Mouse (Mus musculus) G1E (cell line): ENCODE measurements around the gene Pmel. TPM values are rescaled to one million over a fixed set of nuclear protein-coding genes. Genes with fewer than 3 reads are reported as not detected.
"Not testable (repeated sequence)": the region's sequence is repeated elsewhere in the genome, so short reads cannot be mapped to it uniquely, and the experiment has no call there.

Experiments used
- ATAC-seq: 2 replicates; pipeline ENCODE4 v1.8.0; 2016; ENCODE audit warnings: mild to moderate bottlenecking; ENCODE audit not compliant: insufficient number of reproducible peaks, poor library complexity, low FRiP score, severe bottlenecking; ENCODE audit errors: extremely low read depth
- DNase-seq: peaks from one replicate; pipeline ENCODE4 v3.0.0; 2012; ENCODE audit warnings: low spot score
- H3K27me3 ChIP-seq: 2 replicates; pipeline ENCODE4 v1.6.1; 2012; ENCODE audit warnings: mild to moderate bottlenecking, low read length, inconsistent platforms; ENCODE audit not compliant: insufficient read depth
- H3K36me3 ChIP-seq: replicated peaks from 2 replicates; pipeline ENCODE3; 2012; ENCODE audit warnings: mild to moderate bottlenecking, inconsistent platforms
- H3K4me1 ChIP-seq: 2 replicates; pipeline ENCODE4 v1.6.1; 2012; ENCODE audit warnings: low read depth, low read length, inconsistent platforms, mixed read lengths; ENCODE audit not compliant: insufficient read depth
- H3K4me3 ChIP-seq: 2 replicates; pipeline ENCODE4 v1.5.1; 2012; ENCODE audit warnings: low read depth, mild to moderate bottlenecking, inconsistent platforms, low read length, moderate library complexity, mixed read lengths
- H3K9me3 ChIP-seq: replicated peaks from 2 replicates; pipeline ENCODE4 v1.6.1; 2012; ENCODE audit warnings: inconsistent platforms
- CTCF ChIP-seq: IDR thresholded peaks from 2 replicates; pipeline ENCODE4 v1.5.1; 2012; ENCODE audit warnings: low read depth, low read length, inconsistent platforms, mixed read lengths
- GATA1 ChIP-seq: IDR thresholded peaks from 2 replicates; pipeline ENCODE4 v1.6.1; 2012; ENCODE audit warnings: borderline replicate concordance, low read length, inconsistent platforms, mixed read lengths
- GATA2 ChIP-seq: IDR thresholded peaks from 2 replicates; pipeline ENCODE4 v1.6.1; 2012; ENCODE audit warnings: low read depth, low read length, inconsistent platforms, borderline replicate concordance
- POLR2AphosphoS5 ChIP-seq: IDR thresholded peaks from 2 replicates; pipeline ENCODE4 v1.6.1; 2012; ENCODE audit warnings: low read depth, low read length, inconsistent platforms; ENCODE audit not compliant: insufficient replicate concordance
- TAL1 ChIP-seq: conservative IDR thresholded peaks from 2 replicates; pipeline ENCODE4 v1.6.1; 2012; ENCODE audit warnings: low read depth, low read length, inconsistent platforms, mixed read lengths
- polyA plus RNA-seq: library from polyadenylated mRNA; stranded (reverse); fragments of >175 nt; gene quantifications from 2 replicates; pipeline ENCODE4 v1.2.3, GENCODE M21; 2012
- total RNA-seq, 2 experiments: library from RNA; stranded (forward) in 1 of 2; stranded (reverse) in 1 of 2; fragments of 200-1000 nt in 1 of 2; fragments of >200 nt in 1 of 2; fragmentation: Nextera tagmentation in 1 of 2; gene quantifications; 2 replicates each; pipeline ENCODE4 v1.2.3; 2014 to 2017

Gene Pmel
- total and polyA plus RNA-seq, 3 experiments, result 0.05 to 2.4 (median 0.76) TPM

- no peak for ATAC-seq
- no peak for DNase-seq
- TF ChIP-seq GATA2 (no peak), CTCF (no peak), TAL1 (no peak), GATA1 (no peak), POLR2AphosphoS5 (no peak)
- no peak overlapping the region for H3K4me3 ChIP-seq
- H3K36me3 ChIP-seq, result peaks cover 66% of the 10 kb centered on the region
- peaks cover 59% of the 10 kb centered on the region for H3K4me1 ChIP-seq
- H3K27me3 ChIP-seq, result no peaks in the 10 kb centered on the region
- no peaks in the 10 kb centered on the region for H3K9me3 ChIP-seq
These were observed 3.3 kb upstream of the Pmel start for GRCm38 (mm10) chr10:128700712-128701111.

DNA sequence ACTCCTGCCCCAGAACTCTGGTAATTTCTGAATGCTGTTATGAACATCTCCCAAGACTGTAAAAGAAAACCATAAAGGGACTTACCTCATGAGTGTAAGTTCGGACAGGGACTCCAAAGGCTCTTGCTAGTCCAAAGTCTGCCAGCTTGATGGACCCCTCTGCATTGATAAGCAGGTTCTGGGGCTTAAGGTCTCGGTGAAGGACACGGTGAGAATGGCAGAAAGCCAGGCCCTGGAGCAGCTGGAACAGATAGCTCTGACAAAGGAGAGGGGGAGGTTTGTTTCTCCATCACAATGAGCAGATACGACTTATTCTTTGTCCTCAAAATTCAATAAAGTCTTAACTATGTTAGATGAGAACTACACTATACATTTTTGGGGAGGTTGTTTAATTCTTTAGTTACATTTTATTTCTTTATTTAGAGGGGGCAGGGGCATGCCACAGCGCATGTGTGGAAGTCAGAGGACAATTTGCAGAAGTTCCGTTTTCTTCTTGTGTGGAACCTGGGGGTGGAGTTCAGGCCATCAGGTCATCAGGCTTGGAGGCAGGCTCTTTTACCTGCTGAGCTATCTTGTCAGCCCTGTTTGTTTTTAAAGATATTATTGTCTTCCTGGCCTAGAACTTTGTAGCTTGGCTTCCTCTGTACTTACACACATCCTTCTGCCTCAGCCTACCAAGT lies 1.5 kb upstream of the Pmel start:
- ATAC-seq, result peak; percentile 38; the same call in 1 of the 2 replicates
- Histone ChIP-seq H3K4me1 (peaks cover 62% of the 10 kb centered on the region), H3K27me3 (no peaks in the 10 kb centered on the region), H3K4me3 (peak overlapping the region; percentile 20; the same call in 1 of the 2 replicates), H3K9me3 (no peaks in the 10 kb centered on the region), H3K36me3 (peaks cover 58% of the 10 kb centered on the region)
- no peak for DNase-seq
- TF ChIP-seq TAL1 (no peak), GATA2 (no peak), POLR2AphosphoS5 (no peak), CTCF (no peak), GATA1 (no peak)

DNA sequence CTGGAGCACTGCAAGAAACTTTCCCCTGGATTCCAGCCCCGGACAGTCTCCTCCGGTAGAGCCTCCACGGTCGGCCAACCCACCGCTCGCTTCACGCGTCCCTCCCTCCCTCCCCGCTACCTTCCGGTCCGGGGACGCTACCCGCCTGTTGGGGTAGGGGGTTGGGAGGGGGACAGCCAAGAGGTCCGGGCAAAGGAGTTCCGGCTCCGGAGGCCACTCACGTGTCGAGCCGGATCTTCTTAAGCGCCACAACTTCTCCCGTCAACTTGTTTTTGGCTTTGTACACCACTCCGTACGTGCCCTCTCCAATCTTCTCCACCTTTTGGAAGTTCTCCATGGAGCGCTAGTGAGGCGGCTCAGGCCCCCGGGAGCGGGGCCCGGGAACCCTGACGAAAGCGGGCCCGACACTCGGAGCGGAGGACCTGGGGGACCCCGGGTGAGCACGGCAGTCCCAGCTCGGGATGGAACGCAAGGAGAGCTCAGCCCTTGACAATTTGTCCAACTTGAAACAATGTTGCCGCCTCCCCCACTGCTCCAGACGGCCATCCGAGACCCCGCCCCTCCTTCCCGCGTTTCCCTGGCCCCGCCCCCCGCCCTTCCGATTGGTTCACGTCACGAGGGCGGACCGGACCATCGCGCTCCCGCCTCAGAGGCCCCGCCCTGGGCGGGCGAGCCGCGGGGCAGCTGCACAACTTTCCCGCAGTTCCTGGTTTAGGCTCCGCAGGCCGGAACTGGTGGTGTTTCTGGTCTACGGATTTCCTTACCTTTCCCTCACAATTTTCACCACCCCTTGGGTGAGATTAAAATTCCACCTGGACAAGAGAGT lies 709 bp downstream of the Pmel start, which contains the start of gene Cdk2:
Gene Cdk2, minus strand, starts transcription at position 541 of the 826 bp plus-strand sequence.
- no peak for TF ChIP-seq CTCF
- TF ChIP-seq GATA1, result no peak
- no peak for TF ChIP-seq POLR2AphosphoS5
- no peak for TF ChIP-seq TAL1
- no peak for TF ChIP-seq GATA2
- Histone ChIP-seq H3K36me3 (peaks cover 38% of the 10 kb centered on the region), H3K9me3 (no peaks in the 10 kb centered on the region), H3K4me1 (peaks cover 43% of the 10 kb centered on the region), H3K27me3 (no peaks in the 10 kb centered on the region), H3K4me3 (peak within 1 kb of the TSS; percentile 86)
- peak; percentile 76 for ATAC-seq
- peak; percentile 91 for DNase-seq

DNA sequence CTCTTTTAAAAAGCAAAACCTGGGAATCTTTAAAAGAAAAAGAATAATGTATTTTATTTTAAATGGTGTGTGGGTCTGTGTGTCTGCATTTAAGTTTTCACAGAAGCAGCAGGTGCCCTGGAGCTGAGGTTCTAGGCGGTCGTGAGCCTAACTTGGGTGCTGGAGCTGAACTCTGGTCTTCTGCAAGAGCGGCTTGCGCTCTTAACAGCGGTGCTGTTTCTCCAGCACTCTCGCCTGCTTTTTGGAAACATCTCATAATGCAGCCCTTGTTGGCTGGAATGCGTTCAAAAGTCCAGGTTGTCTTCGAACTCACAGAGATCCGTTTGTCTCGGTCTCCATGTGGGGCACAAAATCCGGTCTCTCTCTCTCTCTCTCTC lies 1.3 kb downstream of the Pmel start:
- no peaks in the 10 kb centered on the region for H3K27me3 ChIP-seq
- no peak for TF ChIP-seq CTCF
- DNase-seq (no peak), ATAC-seq (no peak)
- peaks cover 32% of the 10 kb centered on the region for H3K36me3 ChIP-seq
- peak overlapping the region; percentile 86; the same call in 1 of the 2 replicates for H3K4me3 ChIP-seq
- H3K4me1 ChIP-seq, result peaks cover 40% of the 10 kb centered on the region
- H3K9me3 ChIP-seq, result no peaks in the 10 kb centered on the region

GRCm38 (mm10) chr10:128711318-128711717 lies 7.3 kb downstream of the Pmel start:
- H3K27me3 ChIP-seq, H3K36me3 ChIP-seq, H3K9me3 ChIP-seq, H3K4me3 ChIP-seq, DNase-seq, ATAC-seq: not testable (repeated sequence)
- H3K4me1 ChIP-seq, result peaks cover 20% of the 10 kb centered on the region

GRCm38 (mm10) chr10:128715559-128716537 lies 11.9 kb downstream of the Pmel start:
- Histone ChIP-seq H3K27me3 (peaks cover 23% of the 10 kb centered on the region), H3K4me3 (peak overlapping the region; percentile 56; the same call in 1 of the 2 replicates), H3K36me3 (no peaks in the 10 kb centered on the region), H3K9me3 (no peaks in the 10 kb centered on the region), H3K4me1 (peaks cover 15% of the 10 kb centered on the region)
- TF ChIP-seq GATA2, result no peak
- DNase-seq, result peak; percentile 75
- peak; percentile 90 for ATAC-seq

DNA sequence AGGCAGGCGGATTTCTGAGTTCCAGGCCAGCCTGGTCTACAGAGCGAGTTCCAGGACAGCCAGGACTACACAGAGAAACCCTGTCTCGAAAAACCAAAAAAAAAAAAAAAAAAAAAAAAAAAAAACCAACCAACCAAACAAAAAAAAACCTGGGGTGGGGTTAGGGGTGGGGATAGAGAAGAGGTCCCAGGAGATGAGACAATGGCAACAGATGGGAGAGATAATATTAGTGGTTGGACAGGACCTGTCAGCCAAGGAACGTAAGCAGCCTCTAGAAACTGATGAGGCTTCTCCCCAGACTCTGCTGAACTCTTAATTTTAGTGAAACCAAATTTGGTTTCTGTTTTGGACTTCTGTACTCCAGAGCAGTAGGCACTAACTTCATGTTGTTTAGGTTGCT lies 21.5 kb downstream of the Pmel start:
- not testable (repeated sequence) for DNase-seq, H3K4me3 ChIP-seq, H3K9me3 ChIP-seq, H3K36me3 ChIP-seq, ATAC-seq
- Histone ChIP-seq H3K27me3 (peaks cover 24% of the 10 kb centered on the region), H3K4me1 (peaks cover 12% of the 10 kb centered on the region)
